Mouse (Mus musculus): ENCODE measurements around the gene Arid3b.
"Not testable (repeated sequence)": the region's sequence is repeated elsewhere in the genome, so short reads cannot be mapped to it uniquely, and the experiment has no call there.

DNA sequence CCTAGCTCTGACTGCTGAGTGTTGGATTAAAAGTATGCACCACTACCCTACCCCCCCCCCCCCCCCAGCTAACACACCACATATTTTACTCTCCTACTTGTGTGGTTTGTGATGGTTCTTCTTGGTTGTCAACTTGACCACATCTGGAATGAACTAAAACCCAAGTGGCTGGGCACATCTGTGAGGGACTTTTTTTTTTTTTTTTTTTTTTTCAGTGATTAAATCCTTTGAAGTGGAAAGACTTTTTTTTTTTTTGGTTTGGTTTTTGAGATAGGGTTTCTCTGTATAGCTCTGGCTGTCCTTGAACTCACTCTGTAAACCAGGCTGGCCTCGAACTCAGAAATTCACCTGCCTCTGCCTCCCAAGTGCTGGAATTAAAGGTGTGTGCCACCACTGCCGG lies 45.2 kb upstream of the Arid3b start:
- TF ChIP-seq EP300, CTCF (IDR thresholded peaks at IDR 0.05): not testable (repeated sequence)

All from lung, postnatal 0 days (tissue).